Mouse (Mus musculus): ENCODE measurements around the gene St6galnac4.

Gene St6galnac4

GRCm38 (mm10) chr2:32572196-32572595 lies 14.7 kb upstream of the St6galnac4 start:
- DNase-seq = no peak

DNA sequence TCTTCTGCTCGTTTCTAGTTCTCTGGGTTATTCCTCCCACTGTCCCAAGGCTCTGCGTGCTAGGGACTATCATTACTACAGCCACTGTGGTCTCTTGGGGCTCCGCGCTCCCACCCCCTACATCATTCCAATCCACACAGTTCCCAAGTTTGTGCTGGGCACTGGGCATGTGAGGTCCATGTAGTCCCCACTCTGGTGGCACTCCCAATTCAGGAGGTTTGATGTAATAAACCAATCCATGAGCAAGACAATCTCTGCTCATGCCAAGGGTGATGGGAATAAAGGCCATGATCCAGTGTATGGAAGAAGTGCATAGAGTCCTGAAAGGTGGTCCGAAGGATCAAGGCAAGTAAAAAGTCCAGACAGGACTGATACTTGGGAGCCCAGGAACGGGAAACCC lies 12.4 kb upstream of the St6galnac4 start, which contains the start of gene Pip5kl1:
Gene Pip5kl1, plus strand, starts transcription at position 301 of the 400 bp plus-strand sequence.
- no peak for DNase-seq

- DNase-seq = peak; percentile 44
These were observed 11.9 kb upstream of the St6galnac4 start for GRCm38 (mm10) chr2:32574901-32575585.

DNA sequence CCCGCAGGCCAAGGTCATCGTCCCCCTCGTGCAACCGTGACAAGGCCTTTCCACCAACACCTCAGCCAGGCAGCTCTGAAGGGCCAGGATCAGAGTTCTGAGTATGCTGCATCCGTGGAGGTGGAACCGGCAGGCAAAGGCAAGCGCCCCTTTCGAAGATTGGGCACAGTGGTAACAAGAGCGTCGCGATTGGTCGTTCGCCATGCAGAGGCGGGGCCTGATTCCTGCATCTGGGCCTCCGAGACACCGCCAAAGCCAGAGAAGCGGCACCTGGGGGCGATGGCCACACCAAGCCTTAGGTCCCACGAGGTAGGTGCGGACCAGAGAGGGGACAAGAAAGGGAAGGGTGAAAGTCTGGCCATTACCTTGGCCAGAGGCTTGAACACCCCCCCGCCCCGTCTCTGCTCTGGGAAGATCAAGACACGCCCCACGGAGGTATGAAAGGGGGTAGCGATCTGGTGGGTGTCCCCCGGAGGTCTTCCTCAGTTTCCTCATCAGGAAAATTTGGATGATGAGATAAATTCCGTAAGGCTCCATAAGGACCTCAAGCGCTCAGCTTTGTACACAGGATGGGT lies 11.2 kb upstream of the St6galnac4 start, which contains the start of gene 9430097D07Rik:
Gene 9430097D07Rik, minus strand, starts transcription at position 99 of the 575 bp plus-strand sequence.
- peak; percentile 58 for DNase-seq

- DNase-seq = no peak
These were observed 10.4 kb upstream of the St6galnac4 start for GRCm38 (mm10) chr2:32576532-32576931.

DNA sequence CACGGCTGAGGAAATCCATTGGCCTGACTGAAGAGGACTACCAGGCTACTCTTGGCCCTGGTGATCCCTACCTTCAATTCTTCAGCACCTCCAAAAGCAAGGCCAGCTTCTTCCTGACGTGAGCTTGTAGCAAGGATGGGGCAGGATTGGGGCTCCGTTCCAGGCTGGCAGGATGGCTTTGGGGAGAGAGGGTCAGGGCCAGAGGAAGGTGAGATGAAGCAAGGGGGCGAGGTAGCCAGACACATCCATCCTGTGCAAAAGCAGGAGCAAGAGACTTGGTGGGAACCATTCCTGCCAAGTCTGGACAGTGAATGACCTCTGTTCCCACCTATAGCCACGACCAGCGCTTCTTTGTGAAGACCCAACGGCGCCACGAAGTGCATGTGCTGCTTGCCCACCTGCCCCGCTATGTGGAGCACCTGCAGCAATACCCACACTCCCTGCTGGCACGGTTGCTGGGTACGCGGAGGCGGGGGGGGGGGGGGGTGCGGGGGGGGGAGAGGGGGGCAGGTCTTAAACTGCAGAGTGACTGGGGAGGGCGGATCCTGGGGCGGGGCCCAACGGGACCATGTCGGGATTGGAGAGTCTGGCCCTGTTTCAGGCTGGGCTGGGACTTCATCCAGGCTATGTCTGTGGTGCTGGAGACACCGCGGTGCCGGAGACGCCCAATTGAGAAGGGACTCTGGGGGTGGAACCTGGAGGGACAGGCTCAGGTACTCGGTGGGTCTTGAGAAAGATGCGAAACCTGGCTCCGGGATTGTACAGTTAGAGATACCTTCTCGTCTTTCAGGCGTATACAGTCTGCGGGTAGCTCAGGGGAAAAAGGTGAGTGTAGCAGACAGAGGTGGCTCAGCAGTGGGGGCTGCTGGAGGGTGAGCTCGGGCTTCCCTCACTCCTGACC lies 8.5 kb upstream of the St6galnac4 start:
- DNase-seq = no peak

DNA sequence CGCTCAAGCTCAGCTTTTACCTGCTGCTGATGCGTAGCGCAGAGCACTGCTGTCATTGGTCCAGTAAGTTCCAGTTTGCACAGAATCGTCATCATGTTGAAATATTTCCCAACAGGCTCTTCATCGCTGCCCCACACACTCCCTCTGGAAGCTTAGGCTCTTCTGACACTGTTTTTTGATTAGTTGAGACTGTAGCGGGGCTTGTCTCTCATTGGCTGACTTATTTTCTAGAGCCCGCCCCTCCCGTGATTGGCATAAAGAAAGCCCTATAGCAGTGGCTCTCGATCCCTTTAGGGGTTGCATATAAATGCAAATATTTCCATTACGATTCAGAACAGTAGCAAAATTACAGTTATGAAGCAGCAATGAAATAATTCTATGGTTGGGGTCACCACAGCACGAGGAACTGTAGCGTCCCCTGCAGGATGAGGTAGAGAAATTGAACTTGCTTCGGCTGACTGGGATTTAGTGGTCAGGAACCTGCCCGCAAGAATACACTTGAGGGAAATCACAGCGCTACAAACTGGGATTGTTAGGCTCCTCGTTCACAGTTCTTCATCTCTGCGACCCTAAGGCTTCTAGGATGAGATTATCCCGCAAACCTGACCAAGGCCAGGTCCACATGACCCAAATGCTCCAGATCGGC lies 5.3 kb upstream of the St6galnac4 start:
- peak; percentile 57 for DNase-seq

- DNase-seq = peak; percentile 78
These were observed 3.8 kb upstream of the St6galnac4 start for GRCm38 (mm10) chr2:32582830-32583799.

DNA sequence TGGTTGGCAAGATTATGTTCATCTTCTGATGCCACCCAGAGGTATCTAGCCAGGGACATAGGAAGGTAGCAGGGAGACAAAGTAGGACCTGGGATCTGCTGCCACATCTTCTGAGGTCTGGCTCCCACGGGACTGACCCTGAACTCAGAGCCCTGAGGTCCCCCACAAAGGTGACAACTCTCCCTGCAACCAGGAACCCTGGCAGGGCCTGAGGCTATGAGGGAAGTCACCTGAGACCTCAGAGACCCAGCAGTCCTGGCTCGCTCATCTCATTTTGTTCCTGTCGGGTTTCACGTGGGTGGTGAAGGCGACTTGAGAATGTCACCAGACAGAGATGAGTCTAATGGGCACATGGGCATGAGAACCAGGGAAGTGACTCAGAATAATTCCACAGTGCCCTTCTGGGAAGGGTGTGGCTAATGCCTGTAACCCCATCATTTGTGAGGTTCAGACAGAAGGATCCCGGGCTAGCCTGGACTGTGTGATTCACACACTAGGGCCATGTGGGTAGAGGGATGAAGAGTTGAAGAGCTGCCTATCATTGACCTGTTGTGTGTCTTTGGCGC lies 1.7 kb upstream of the St6galnac4 start:
- DNase-seq = no peak

GRCm38 (mm10) chr2:32587731-32588321 lies 931 bp downstream of the St6galnac4 start:
- no peak for DNase-seq

- DNase-seq = no peak
These were observed 2.4 kb downstream of the St6galnac4 start for GRCm38 (mm10) chr2:32589213-32589795.

- DNase-seq = no peak
These were observed 3.3 kb downstream of the St6galnac4 start for GRCm38 (mm10) chr2:32590224-32590623.

DNA sequence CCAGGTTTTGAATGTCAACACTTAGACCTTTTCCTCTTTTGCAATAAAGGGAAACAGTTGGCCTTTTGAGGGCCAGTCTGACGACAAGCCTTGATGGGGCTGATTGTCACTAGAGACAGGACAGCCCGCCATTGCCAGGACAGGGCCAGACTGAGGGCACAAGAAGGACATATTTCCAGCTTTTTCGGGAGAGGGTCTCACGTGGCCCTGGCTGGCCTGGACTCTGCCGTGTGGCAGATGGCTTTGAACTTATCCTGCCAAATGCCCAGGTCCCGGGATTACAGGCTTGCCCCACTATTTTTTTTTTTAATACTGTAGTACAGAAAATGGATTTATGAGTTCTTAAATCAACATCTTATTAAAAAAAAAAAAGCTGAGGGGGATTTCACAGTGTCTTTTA lies 4.4 kb downstream of the St6galnac4 start:
- DNase-seq = no peak

DNA sequence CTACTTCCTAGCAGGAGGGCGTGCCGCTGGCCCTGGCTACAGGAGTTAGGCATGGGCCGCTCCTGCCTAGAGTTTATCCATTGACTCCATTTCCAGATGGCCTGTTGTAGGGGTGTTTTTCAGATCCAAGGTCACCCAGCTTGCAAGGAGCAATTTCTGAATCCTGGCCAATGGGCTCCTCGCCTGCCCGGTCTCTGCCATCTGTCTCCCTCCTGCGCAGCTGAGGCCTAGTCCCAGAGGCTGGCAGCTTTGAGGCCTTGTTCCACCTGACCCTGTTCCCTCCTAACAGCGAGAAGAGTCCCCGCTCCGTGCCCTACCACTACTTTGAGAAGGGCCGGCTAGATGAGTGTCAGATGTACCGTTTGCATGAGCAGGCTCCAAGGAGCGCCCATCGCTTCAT lies 9.8 kb downstream of the St6galnac4 start:
- no peak for DNase-seq

DNA sequence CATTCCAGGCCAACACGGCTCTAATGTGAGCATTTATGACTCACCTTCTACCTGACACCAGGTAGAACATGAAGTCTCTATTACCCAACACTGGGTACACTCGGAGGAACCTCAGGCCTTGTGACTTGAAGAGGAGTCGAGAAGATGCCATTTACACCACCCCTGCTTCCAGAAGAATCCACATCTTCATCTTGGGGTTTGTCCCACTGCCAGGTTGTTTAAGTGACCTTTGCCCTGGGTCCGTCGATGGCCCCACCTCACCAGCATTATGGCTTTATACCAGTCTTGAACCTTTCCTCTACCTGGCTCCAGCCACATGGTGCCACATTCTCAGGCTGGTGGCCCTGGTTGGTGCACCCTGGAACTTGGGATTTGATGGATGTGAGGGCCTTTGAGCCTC lies 10.4 kb downstream of the St6galnac4 start:
- DNase-seq = no peak

DNA sequence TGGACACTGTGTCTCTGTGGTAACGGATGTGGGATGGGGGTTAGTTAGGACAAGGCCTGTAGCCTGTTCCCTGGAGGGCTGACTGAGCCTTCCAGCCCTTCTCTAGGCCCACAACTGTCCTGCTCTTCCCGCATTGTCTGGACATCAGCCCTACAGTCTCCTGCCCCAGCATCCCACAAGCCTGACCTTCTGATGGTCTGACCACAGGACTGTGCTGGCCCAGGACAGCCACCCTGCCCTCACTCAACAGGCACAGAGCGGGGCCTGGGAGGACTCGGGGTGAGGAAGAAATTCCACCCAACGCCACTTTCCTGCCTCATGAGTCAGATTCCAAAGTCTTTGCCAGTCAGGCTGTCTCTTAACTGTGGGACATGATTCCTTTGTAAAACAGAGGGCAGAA lies 10.8 kb downstream of the St6galnac4 start:
- DNase-seq = no peak

- no peak for DNase-seq
These were observed 11.6 kb downstream of the St6galnac4 start for GRCm38 (mm10) chr2:32598506-32598905.

DNA sequence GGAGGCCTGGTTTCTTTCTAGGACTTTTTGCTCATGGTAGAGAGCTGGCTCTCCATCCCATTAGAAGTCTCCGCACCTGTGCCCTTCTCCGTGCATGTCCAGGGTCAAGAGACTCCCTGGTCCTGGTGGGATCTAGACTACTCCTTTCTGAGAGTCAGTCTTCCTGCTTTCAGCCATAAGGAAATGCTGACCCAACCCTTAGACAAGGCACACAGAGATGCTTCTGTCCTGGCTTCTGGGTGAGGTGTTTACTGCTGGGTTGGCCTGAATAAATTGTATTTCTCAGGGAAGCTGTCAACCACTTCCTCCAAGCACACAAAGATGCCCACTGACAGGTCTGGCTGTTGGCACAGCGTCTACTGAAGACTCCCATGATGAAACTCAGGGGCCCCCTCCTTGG lies 12.5 kb downstream of the St6galnac4 start, which contains the start of gene St6galnac6:
Gene St6galnac6, plus strand, starts transcription at position 301 of the 400 bp plus-strand sequence.
- DNase-seq = no peak

DNA sequence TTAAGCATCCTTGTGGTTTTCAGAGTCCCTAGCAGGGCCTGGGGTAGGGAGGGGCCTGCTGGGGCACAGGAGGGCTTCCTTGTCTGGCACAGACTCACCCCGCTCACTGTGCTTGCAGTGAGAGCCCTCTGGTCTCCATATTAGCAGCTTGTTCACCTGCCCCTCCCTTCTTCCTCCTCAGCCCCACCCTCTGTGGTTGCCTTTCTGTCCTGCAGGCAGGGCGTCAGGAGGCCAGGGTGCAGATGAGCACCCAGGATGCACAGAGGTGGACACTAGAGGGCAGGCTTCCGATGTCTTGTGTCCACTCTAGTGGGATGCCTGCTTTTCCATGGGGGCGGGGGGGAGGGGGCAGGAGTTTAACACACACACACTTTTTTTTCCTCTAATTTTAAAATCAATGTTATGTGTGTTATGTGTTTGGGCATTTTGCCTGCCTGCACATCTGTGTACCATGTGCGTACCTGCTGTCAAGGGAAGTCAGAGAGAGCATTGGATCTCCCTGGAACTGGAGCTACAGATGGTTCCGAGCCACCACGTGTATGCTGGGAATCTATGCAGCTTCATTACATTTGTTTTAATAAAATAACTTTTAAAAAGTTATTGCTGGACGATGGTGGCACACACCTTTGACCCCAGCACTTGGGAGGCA lies 14.6 kb downstream of the St6galnac4 start:
- DNase-seq = peak; percentile 81

GRCm38 (mm10) chr2:32602600-32603054 lies 15.7 kb downstream of the St6galnac4 start:
- DNase-seq = peak; percentile 89

All from liver (tissue).